Mouse (Mus musculus) intestine, postnatal 0 days (tissue): ENCODE results near the gene Angpt4. TPM values are rescaled to one million over a fixed set of nuclear protein-coding genes. Genes with fewer than 3 reads are reported as not detected.

Source experiments
- ATAC-seq: fragments of 200-750 bp; cut with Nextera tagmentation; 2 replicates; pipeline ENCODE4 v1.8.0; 2017; ENCODE audit warnings: mild to moderate bottlenecking, moderate TSS enrichment, moderate library complexity
- H3K27ac ChIP-seq: fragments of 300-500 bp; sonication (generic); 2 replicates; pipeline ENCODE4 v1.5.1; 2014; ENCODE audit warnings: mild to moderate bottlenecking, low read depth, low read length, moderate library complexity
- H3K27me3 ChIP-seq: fragments of 300-500 bp; sonication (generic); replicated peaks from 2 replicates; pipeline ENCODE4 v1.6.1; 2014; ENCODE audit warnings: low read length, mixed read lengths; ENCODE audit not compliant: control insufficient read depth, insufficient read depth
- H3K36me3 ChIP-seq: fragments of 300-500 bp; sonication (generic); 2 replicates; pipeline ENCODE4 v1.6.1; 2014; ENCODE audit warnings: mild to moderate bottlenecking, moderate library complexity; ENCODE audit not compliant: control insufficient read depth, insufficient read depth
- H3K4me1 ChIP-seq: fragments of 300-500 bp; sonication (generic); replicated peaks from 2 replicates; pipeline ENCODE4 v1.6.1; 2014; ENCODE audit warnings: antibody characterized with exemption, low read length, mixed read lengths; ENCODE audit not compliant: control insufficient read depth, insufficient read depth
- H3K4me2 ChIP-seq: fragments of 300-500 bp; sonication (generic); replicated peaks from 2 replicates; pipeline ENCODE4 v1.6.1; 2014; ENCODE audit warnings: low read depth, mild to moderate bottlenecking, moderate library complexity
- H3K4me3 ChIP-seq: fragments of 300-500 bp; sonication (generic); 2 replicates; pipeline ENCODE4 v1.5.1; 2014; ENCODE audit warnings: low read depth, low read length
- H3K9ac ChIP-seq: fragments of 300-500 bp; sonication (generic); 2 replicates; pipeline ENCODE4 v1.6.1; 2014; ENCODE audit warnings: mild to moderate bottlenecking, low read depth, low read length
- H3K9me3 ChIP-seq: fragments of 300-500 bp; sonication (generic); 2 replicates; pipeline ENCODE4 v1.6.1; 2016; ENCODE audit warnings: mixed run types; ENCODE audit not compliant: control insufficient read depth
- CTCF ChIP-seq: sonication (generic); IDR thresholded peaks from 2 replicates; pipeline ENCODE4 v1.5.1; 2016; ENCODE audit warnings: low read depth, mild to moderate bottlenecking, control low read depth, antibody characterized with exemption, moderate library complexity
- WGBS: fragments of 180-500 bp; shearing (Covaris S2); extraction: QIAGEN DNeasy Blood & Tissue Kit; methylation state at CpG from one replicate; pipeline ENCODE4 v1.1.7; 2014; 5-methylcytosine and 5-hydroxymethylcytosine counted together
- polyA plus RNA-seq: library from polyadenylated mRNA; unstranded; fragments of >200 nt; fragmentation: Nextera tagmentation; extraction: Ambion mirVana; gene quantifications from 2 replicates; pipeline ENCODE4 v1.2.1, GENCODE M21; 2015

Gene Angpt4
- polyA plus RNA-seq, 1 experiment from 2014 or later = 0.27 TPM

- no peak overlapping the region for H3K4me3 ChIP-seq
- no peak overlapping the region for H3K9ac ChIP-seq
- no peaks in the 10 kb centered on the region for H3K36me3 ChIP-seq
- ATAC-seq = no peak
- no peaks in the 10 kb centered on the region for H3K9me3 ChIP-seq
- H3K4me2 ChIP-seq = no peak overlapping the region
- no peak overlapping the region for H3K27ac ChIP-seq
- peaks cover 9% of the 10 kb centered on the region for H3K4me1 ChIP-seq
- no peaks in the 10 kb centered on the region for H3K27me3 ChIP-seq
- no peak for TF ChIP-seq CTCF
Observed at GRCm38 (mm10) chr2:151982476-151982875, 71.5 kb downstream of the Angpt4 start.

GRCm38 (mm10) chr2:151984019-151984418 lies 73.0 kb downstream of the Angpt4 start:
- no peaks in the 10 kb centered on the region for H3K9me3 ChIP-seq
- H3K4me3 ChIP-seq = no peak overlapping the region
- no peaks in the 10 kb centered on the region for H3K4me1 ChIP-seq
- no peak overlapping the region for H3K4me2 ChIP-seq
- no peak for TF ChIP-seq CTCF
- ATAC-seq = no peak
- 62% methylated on average over 9 of the region's 9 CpGs for WGBS
- H3K36me3 ChIP-seq = no peaks in the 10 kb centered on the region
- H3K27ac ChIP-seq = no peak overlapping the region
- H3K27me3 ChIP-seq = no peaks in the 10 kb centered on the region
- no peak overlapping the region for H3K9ac ChIP-seq

- Histone ChIP-seq H3K27me3 (no peaks in the 10 kb centered on the region), H3K4me3 (no peak overlapping the region), H3K4me1 (no peaks in the 10 kb centered on the region), H3K9ac (no peak overlapping the region), H3K36me3 (no peaks in the 10 kb centered on the region), H3K4me2 (no peak overlapping the region), H3K27ac (no peak overlapping the region), H3K9me3 (no peaks in the 10 kb centered on the region)
- 45% methylated on average over 7 of the region's 7 CpGs for WGBS
- no peak for TF ChIP-seq CTCF
- ATAC-seq = no peak
Observed at GRCm38 (mm10) chr2:151985426-151986172, 74.6 kb downstream of the Angpt4 start.

- no peaks in the 10 kb centered on the region for H3K27me3 ChIP-seq
- H3K9me3 ChIP-seq = no peaks in the 10 kb centered on the region
- no peak overlapping the region for H3K27ac ChIP-seq
- H3K36me3 ChIP-seq = no peaks in the 10 kb centered on the region
- TF ChIP-seq CTCF = no peak
- WGBS = 82% methylated on average over 8 of the region's 8 CpGs
- H3K4me2 ChIP-seq = no peak overlapping the region
- no peak for ATAC-seq
- no peaks in the 10 kb centered on the region for H3K4me1 ChIP-seq
- H3K9ac ChIP-seq = no peak overlapping the region
- no peak overlapping the region for H3K4me3 ChIP-seq
Observed at GRCm38 (mm10) chr2:151986958-151987357, 75.9 kb downstream of the Angpt4 start.

GRCm38 (mm10) chr2:151988978-151989377 lies 78.0 kb downstream of the Angpt4 start:
- Histone ChIP-seq H3K27me3 (no peaks in the 10 kb centered on the region), H3K27ac (no peak overlapping the region), H3K36me3 (no peaks in the 10 kb centered on the region), H3K4me2 (no peak overlapping the region), H3K9me3 (no peaks in the 10 kb centered on the region), H3K9ac (no peak overlapping the region), H3K4me1 (no peaks in the 10 kb centered on the region), H3K4me3 (no peak overlapping the region)
- no peak for ATAC-seq
- 63% methylated on average over 2 of the region's 2 CpGs for WGBS
- no peak for TF ChIP-seq CTCF

- Histone ChIP-seq H3K9ac (no peak overlapping the region), H3K4me3 (no peak overlapping the region), H3K27ac (no peak overlapping the region), H3K36me3 (no peaks in the 10 kb centered on the region), H3K9me3 (no peaks in the 10 kb centered on the region), H3K4me2 (no peak overlapping the region), H3K4me1 (no peaks in the 10 kb centered on the region), H3K27me3 (peaks cover 4% of the 10 kb centered on the region; the same call in 1 of the 2 replicates)
- 3% methylated on average over 1 of the region's 1 CpGs for WGBS
- ATAC-seq = no peak
- no peak for TF ChIP-seq CTCF
Observed at GRCm38 (mm10) chr2:151990985-151991394, 80.0 kb downstream of the Angpt4 start.
